Mouse (Mus musculus): ENCODE results near the gene Oat.

Oat gene

DNA sequence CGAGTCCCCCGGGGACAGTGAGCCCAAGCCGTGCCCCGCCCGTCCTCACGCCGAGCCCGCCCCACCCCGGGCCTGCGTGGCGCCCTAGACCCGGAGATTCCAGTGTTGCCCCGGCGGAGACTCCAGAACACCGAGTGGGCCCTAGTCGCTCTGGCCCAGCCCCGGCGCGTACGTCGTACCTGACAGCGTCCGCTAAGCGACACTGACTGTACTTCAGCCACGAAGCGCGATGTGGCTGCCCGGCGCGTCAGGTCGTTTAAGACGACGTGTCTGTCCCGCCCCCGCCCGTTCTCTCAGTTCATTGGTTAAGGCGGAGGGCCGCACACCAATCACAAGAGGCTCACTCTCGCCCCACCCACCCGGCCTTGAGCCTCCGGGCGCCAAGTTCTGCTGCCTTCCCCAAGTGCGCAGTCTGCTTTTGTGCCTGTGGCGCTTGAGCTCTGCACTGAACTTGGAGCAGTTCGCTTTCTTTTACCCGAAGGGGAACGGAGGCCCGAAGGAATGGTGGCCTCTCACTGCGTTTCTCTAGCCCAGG, at the start of gene Oat:
Gene Oat (minus strand): TSS at position 283 of the 535 bp plus-strand sequence.
- DNase-seq, result peak; percentile 96

DNA sequence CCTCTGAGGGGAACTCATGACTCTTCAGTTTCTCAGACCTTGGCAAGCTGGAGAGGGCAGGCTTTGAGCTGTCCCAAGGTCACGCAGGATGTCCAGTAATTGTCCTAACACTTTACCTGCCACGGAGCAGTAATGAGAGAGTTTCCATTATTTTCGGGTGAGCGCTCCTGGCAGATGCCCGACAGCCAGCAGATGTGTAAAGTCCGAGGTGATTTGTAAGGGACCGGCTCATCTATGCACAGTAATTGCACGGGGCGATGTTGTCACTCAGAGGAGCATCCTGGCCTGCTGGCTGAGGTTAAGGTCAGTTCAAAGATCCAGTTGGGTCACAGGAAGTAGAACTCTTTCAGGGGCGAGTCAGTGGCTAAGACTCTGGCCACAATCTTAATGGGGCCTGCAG, 48.0 kb upstream of the Oat start:
- no peak for DNase-seq

DNA sequence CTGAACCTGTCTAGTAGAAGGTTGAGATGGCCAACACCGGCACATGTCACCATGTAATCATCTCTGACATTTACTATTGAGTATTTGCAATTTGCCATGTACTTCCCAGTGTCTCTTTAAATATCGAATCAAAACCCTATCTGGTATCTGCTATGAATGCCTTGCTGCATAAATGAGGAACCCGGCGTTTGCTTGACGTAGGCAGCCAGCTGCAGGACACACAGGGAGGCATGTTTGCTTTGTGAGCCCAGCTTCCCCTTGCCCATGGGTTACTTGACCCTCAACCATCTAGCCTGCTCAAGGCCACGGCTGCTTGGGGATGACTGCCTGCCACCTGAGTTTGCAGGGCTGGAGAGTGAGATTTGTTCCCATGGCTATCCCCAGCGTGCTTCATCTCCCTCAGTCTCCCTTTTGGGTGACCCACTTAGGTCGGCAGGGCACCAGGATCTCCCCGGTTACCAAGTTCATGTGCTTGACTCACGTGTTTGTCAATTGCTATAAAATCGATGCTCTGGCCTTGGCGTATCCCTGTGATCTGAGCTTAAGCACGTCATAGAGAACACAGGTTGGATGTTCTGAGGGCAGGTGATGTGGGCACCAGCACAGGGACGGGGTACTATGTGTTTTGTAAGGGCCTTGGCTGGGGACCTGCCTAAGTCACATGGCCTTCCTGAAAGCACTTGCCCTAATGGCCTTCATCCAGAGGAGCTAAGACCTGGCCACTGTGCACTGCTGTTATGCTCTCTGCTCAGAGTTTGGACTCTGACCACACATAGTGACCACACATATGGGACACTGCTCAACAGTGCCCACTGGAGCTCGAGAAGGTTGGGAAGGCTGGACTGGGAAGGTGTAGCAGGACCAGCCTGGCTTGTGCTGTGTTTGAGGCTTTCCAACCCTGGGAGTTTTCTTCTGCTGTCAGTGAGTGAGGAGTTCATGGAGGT, 44.0 kb upstream of the Oat start:
- DNase-seq, result no peak

DNA sequence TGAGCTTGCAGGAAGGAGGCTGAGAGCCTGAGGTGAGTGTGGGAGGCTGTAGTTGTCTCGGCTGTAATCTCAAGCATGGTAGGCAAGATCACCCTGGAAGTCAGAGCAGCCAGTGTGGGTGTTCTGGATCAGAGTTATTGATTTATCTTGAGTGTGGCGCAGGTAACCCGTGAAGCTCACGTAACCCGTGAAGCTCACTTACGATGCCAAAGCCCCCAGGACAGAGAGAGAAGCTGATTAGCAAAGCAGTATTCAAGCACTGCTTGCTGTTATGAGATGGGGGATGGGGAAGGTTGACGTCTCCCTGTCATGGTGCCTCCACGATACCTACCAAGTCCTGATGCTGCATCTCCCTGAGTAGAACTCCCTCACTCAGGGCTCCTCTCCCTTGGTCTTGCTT, 43.4 kb upstream of the Oat start:
- DNase-seq, result no peak

DNA sequence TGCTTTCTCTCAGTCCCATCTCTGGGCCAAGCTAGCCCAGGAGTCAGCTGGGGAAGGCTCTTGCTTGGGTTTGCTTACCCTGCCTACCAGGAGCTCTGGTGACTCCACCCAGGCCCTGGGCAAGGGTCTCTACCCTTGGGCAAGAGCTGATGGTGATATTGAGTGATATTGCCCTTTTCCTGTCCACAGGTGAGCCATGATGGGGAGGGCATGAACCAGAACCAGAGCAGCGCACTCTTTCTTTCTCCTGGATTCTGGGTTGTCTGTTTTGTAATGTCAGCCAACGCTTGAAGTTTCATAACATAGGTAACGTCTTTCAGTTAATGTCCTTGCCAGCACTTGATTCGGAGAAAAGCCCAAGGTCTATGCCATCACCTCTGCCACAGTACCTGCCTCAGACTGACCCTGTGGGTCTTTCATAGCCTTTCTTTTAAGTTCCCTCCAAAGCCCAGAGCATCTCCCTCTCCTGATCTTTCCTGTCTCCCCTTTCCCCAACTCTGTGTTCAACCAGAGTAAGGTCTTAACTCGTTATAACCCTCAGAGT, 40.9 kb upstream of the Oat start:
- DNase-seq, result no peak

DNA sequence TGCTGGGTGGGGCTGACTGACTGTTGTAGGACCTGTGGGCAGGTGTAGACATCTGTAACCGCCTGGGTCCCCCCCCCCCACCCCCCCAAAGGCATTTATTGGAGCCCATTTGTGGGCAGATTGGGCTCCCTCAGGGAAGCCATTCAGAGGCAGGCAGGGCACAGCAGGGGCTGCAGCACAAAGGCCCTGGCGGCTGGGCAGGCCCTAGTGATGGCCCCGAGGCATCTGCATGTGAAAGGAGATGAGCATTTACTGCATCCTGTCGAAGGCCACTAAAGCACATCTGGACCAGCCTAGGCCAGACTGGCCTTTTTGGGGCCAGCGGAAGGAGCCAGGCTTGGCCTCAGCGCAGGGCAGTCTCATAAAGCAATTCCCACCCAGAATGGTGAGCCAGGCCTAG, 40.2 kb upstream of the Oat start:
- DNase-seq, result no peak

DNA sequence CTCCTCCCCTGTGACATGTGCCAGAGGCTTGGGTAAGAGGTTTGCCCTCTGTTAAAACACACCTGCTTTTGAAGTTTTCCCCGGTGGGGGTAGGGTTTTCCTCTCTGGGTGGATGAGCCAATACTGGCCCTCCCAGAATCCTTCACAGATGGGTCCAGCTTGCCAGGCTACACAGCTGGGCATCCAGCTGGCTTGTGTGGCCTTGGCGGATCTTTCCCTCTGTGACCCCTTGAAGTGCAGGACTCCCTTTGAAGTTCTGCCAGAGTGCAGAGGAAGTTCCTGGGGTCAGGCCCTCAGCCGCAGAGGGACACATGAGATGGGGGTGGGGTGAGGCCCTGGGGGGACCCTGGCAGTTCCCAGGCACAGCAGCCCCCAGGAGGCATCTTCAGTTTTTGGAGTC, 39.1 kb upstream of the Oat start:
- no peak for DNase-seq

DNA sequence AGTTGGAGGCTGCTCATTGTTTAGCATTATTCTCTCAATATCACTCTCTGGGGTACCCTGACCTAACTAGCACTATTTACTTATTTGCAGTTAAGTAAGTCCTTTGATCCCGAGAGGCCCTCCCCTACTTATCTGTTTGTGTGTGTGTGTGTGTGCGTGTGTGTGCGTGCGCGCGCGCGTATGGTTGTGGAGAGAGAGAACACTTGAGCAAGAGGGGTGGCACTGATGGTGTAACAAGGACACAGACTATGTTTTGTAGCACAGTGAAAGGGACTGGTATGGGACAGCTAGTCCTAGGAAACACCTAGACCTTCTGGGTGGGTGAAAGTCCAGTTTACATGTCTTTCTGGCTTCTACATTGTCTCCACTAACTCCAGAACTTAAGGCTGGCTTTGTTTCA, 35.3 kb upstream of the Oat start:
- no peak for DNase-seq

DNA sequence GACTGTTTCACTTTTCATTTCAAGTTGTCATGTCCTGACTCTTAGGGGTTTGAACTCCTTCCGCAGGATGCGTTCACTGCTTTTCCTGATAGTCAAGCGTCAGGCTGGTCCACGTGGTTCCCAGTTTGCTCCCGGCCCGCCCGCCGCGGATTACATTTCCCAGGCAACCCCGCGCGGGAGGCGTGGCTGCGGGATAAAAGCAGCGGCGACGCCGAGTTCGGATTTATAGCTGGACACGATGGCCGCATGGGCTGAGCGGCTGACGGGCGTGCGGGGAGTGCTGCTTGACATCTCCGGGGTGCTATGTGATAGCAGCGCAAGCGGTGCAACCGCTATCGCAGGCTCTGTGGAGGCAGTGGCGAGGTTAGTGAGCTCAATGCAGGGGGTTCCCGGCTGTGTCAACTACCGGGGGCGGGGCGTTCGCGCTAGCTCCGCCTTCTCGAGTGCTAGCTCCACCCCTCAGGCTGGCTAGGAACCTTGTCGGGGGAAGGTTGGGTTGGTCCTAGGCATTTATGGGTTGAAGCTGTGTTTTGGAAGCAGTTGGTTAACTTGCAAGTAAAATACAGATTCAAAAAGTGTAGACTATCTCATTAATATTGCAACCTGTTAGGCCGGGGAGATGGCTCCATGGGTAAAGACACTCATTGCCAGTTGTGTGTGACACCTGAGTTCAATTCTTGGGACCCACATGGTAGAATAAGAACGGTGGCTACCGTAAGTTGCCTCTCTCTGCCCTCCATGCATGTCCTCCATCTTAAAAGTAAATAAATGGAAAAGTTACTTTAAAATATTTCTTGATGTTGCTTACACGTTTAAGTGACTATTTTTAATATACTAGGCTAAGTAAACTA, 34.5 kb upstream of the Oat start, which contains the start of gene Lhpp:
Gene Lhpp (plus strand): TSS at position 171 of the 851 bp plus-strand sequence.
- DNase-seq, result peak; percentile 73

DNA sequence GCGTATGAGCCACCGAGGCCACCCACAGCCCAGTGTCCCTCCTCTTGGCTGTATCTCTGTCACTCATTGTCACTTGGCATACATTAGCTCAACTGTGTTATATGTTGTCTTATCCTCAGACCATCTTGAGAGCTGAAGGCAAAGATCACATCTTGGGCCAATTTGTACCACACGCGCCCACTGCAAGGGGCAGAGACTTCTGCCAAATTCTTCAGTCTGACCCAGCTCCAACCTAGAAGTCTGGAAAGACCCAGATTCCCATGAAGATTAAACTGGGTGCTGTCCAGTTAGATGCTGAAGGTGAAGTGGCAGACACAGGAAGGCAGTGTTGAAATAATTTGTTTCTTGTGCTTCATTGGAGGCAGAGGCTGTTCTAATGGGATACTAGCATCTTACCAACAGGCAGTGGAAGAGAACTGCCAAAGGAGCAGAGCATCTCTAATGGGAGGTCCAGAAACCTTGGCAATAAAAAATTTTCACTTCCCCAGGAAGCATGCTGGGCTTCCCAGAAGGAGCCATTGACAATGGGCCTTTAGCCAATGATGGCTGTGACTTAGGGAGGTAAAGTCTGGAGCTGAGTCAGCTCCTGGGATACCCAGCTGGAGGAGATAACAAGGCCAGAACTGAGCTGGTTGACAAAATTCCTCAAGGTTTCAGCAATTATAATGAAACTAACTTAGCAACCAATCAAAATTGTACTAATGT, 32.3 kb upstream of the Oat start:
- no peak for DNase-seq

DNA sequence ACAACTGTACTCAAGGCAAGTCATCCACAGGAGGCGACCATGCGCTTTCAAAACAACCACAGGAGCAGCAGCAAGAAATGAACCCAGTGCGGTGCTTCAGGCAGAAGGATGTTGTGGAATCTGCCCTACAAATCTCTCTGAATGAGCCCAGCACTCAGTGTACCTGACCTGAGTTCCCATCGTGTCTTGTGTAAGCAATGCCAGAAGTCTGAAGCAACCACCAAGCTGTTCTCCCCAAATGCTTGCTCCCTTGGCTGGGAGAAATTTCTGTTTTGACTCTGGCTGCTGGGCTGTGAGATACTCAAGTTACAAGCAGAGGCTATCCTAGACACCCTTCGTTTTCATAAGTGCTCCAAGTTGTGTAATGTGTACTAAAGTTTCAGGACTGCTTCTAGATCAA, 29.5 kb upstream of the Oat start:
- no peak for DNase-seq

DNA sequence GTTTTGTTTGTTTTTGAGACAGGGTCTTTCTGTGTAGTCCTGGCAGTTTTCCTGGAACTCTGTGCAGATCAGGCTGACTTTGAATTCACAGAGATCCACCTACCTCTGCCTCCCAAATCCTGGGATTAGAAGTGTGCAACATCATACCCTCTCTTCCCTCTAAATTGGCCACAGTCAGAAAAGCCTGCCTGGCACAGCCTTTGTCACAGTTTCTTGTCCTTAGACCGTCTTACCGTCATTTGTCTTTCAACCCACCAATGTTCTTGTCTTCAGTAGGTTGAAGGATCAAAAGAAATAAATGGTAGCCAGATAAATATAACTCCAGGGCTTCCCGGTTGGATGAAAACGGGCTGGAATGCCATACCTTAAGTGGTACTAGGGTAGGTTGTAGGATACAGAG, 28.5 kb upstream of the Oat start:
- DNase-seq, result no peak

DNA sequence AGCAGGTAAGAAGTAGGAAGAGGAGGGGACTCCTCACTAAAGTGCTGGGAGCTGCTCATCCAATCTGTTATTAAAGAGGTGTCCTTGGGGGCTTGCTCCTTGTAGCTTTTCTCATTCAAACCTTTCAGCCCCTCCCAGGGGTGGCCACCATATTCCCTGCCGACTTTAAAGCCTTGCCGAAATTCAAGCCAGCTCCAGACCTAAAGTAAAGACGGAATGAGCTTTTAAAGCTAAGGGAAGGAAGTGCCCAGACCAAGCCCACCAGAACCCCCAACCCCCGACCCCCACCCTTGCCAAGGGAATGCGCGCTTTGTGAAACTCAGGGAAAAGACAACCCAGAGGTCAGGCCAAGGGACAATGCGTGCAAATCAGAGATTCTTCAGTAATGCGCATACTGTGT, 24.7 kb upstream of the Oat start:
- no peak for DNase-seq

DNA sequence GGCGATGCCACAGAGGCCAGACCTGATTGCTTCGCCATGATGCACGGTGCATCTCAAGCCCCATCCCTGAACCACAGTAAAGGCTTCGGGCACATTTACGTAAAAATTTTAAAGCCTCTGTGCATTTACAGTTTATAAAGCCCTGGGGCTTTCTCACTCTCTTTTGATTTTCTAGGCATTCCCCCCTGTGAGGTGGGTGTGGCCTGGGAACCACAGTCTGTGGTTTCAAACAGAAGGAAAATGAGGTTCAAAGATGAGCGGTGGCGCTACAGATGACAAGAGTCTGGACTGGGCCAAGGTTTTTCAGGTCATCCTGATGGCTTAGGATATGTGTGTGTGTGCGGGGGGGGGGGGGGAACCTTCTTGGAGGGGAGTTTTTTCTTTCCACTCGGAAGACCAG, 23.8 kb upstream of the Oat start:
- DNase-seq, result peak; percentile 28

DNA sequence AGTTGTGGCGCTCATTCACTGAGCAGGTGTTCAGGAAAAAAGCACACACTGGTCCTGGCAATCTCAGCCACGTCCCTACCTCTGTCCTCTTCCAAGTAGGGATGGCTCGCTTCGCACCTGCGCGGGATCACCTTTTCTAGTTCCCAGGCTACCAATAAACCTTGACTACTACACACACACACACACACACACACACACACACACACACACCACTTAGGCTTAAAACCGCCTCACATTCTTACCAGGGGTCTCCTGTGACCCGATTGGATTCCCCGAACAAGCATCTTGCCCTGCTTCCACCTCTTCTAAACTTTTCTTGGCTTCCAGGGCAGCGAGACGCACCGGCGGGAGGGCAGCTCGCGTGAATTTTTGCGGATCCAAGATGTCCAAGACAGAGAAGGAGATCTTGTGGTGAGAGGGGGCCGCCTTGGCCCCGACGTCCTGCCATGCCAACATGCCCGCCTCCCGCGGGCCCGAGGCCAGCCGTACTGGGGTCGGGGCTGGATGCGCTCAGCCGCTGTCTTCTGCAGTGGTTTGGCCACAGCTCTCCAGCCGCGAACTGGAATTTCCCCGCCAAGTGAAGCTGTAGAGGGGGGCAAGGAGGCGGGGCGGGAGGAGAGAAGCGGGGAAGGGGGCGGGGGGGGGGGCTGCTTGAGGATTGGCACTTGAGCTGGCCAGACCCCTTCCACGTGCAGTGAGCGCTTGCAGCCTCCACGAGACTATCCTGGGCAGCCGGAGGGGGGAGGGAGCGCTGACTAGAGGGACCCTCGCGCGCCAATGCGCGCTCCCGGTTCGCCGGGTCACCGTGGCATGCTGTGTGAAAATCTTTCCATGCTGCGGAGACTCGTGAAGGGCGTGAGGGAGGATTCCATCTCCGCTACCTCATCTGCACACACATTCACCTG, 23.1 kb upstream of the Oat start, which contains the start of gene Nkx1-2:
Gene Nkx1-2 (minus strand): TSS at position 567 of the 905 bp plus-strand sequence.
- DNase-seq, result no peak

DNA sequence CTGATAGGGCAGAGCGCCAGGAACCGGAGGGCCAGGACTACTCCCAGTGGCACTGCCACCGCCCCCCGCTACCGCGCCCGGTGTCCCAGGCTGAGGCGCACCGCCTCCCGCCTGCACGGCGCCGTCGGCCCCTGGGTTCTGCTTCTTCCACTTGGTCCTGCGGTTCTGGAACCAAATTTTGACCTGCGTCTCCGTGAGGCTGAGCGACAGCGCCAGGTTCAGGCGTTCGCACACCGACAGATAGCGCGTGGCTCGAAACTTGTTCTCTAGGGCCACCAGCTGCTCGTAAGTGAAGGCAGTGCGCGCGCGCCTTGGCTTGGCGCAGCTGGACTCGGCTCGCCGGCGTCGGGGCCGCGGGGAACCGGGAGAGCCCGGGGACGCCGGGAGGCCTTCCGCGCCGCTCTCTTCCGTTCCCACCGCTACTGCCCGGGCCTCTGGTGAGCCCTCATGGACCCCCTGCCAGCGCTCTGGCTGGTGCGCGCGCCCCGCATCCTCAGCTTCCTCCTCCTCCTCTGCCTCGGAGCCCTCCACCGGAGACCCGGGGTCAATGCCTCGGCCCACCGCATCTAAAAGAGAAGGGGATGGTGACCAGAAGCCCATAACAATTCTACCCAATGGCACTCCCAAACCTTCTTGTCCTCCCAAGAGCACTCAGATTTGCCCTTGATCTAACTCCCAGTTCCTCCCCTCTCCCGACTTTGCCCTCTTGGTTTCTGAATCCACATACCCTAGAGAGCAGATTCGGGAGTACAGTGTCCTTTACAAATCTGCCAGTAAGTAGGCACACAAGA, 21.2 kb upstream of the Oat start:
- no peak for DNase-seq

DNA sequence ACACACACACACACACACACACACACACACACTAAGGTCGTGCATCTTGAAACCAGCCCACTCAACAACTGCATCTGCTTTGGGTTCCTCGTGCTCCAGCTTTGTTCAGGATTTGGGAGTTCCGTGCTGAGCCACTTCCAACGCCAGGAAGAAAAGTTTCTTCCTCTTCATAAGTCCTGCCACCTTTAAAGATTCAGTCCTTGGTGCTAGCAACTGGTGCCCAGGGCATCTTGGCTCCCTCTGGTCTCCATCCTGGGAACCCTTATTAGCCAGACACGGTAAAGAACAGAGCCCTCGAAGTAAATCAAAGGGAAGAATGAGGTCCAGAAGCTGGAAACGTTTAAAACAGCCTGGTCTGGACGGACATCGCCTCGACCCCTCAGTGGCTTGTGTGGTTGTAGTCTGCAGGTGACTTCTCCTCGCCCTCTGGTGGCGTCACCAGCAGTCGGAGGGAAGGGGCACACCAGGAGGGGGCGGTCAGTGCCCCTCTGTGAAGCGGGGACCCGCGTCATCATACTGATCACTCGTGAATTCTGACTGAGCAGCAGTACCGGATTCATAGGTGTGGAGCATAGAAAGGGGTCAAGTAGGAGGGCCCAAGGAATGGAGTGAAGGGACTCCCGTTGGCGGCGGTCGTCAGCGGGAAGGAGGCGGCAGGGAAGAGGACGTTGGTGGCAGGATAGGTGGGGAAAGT, 20.5 kb upstream of the Oat start:
- no peak for DNase-seq

DNA sequence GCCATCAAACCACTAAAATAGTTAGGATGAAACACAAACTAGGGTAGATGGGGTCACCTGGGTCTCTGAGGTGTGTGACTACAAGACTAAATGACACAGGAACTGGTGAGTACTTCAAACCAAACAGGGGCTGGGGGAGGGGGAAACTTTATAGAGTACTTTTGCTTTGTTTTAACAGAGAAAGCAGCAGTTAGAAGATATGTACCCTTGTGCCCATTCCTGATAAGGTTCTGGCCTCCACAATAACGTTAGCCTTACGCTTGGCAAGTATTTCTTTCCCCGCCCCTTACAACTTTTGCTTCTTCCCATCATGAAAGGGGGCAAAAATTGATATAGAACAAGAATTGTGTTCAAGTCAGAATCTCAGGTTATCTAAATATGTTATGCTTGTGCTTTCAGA, 19.6 kb upstream of the Oat start:
- DNase-seq, result no peak

DNA sequence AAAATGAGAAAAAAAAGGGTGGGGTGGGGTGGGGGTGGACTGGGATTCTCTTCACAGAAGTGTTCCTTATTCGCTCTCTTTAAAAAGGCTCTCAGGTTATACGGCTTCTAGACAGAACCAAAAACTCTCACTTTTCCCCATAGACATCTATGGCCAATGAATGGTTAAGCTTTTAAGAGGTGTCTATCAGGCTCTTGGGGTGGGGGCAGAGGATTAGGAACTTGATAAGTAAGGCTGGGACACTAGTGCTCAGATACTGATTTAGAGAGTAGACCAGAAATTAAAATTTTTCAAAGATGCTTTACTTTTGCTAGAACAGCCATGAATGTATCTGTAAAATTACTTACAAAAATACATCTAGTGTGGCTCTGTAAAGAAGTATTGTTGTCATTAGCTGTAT, 18.1 kb upstream of the Oat start:
- no peak for DNase-seq

DNA sequence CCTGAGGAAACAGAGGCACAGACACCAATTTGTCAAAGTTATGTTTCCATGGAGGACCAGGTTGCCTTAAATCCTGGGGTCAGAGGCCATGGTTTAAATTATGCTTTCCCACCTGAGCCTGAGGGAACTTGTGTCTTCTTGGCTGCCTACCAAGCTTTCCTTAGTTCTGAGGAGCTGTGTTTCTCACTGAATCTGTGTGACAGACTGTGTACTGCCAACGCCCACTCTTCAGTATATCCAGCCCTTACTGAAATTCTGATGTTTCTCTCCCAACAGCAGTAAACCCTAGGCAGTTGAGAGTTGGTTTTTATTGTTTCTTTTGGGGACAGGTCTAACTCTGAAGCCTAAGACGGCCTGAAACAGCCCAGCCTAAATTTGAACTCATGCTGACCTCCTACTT, 17.6 kb upstream of the Oat start:
- DNase-seq, result no peak

Measured in thymus, postnatal 25 days (tissue).